Mouse (Mus musculus) embryonic facial prominence, embryonic 12.5 days (tissue): ENCODE measurements around the gene Chd2. TPM values are rescaled to one million over a fixed set of nuclear protein-coding genes. Genes with fewer than 3 reads are reported as not detected.
"Not testable (repeated sequence)": the region's sequence is repeated elsewhere in the genome, so short reads cannot be mapped to it uniquely, and the experiment has no call there.

Source experiments
- ATAC-seq: fragments of 200-750 bp; cut with Nextera tagmentation; 2 replicates; pipeline ENCODE4 v1.8.0; 2017; ENCODE audit not compliant: insufficient number of reproducible peaks, insufficient read depth, low FRiP score, low TSS enrichment
- H3K27ac ChIP-seq: fragments of 300-500 bp; sonication (generic); 2 replicates; pipeline ENCODE4 v1.5.1; 2016; ENCODE audit warnings: mild to moderate bottlenecking
- H3K27me3 ChIP-seq: fragments of 300-500 bp; sonication (generic); 2 replicates; pipeline ENCODE4 v1.6.1; 2016; ENCODE audit warnings: mild to moderate bottlenecking, moderate library complexity
- H3K36me3 ChIP-seq: fragments of 300-500 bp; sonication (generic); 2 replicates; pipeline ENCODE4 v1.6.1; 2016; ENCODE audit warnings: mild to moderate bottlenecking
- H3K4me1 ChIP-seq: fragments of 300-500 bp; sonication (generic); 2 replicates; pipeline ENCODE4 v1.6.1; 2016
- H3K4me2 ChIP-seq: fragments of 300-500 bp; sonication (generic); replicated peaks from 2 replicates; pipeline ENCODE4 v1.6.1; 2016; ENCODE audit warnings: mild to moderate bottlenecking, moderate library complexity
- H3K4me3 ChIP-seq: fragments of 300-500 bp; sonication (generic); 2 replicates; pipeline ENCODE4 v1.5.1; 2016; ENCODE audit warnings: mild to moderate bottlenecking
- H3K9ac ChIP-seq: fragments of 300-500 bp; sonication (generic); 2 replicates; pipeline ENCODE4 v1.6.1; 2016; ENCODE audit warnings: mild to moderate bottlenecking, moderate library complexity
- H3K9me3 ChIP-seq: fragments of 300-500 bp; sonication (generic); 2 replicates; pipeline ENCODE4 v1.6.1; 2016; ENCODE audit warnings: mild to moderate bottlenecking, moderate library complexity
- WGBS: fragments of 180-500 bp; shearing (Covaris S2); methylation state at CpG from one replicate; pipeline ENCODE4 v1.1.7; 2016; 5-methylcytosine and 5-hydroxymethylcytosine counted together
- polyA plus RNA-seq: library from polyadenylated mRNA; unstranded; fragments of >200 nt; fragmentation: Nextera tagmentation; extraction: Ambion mirVana; gene quantifications from 2 replicates; pipeline ENCODE4 v1.2.1, GENCODE M21; 2016

Chd2 gene
- polyA plus RNA-seq, 1 experiment from 2014 or later = 65.0 TPM

DNA sequence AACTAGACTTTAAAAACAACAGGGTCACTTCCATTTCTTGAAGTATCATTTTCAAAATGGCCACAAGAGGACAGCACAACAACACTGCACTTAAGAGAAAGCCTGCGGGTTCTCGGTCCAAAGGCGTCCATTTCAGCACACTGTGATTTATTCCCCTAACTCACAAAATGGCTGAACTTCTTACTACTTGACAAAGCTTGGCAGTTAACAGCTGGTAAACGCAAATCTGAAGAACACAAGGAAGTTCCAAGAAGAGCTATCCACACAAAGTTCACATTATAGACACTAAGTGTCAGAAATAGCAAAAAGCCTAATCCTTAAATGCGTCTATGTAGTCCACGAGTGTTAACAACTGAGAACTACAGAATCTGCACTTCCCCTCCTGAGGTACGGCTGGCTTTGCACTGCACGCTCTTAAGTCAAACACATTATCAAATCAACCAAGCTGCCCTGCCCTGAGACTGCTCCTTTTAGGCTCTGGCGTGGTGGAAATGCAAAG, 17.1 kb downstream of the Chd2 start:
- Histone ChIP-seq H3K4me1 (peaks cover 11% of the 10 kb centered on the region; the same call in 1 of the 2 replicates), H3K9ac (no peak overlapping the region), H3K9me3 (no peaks in the 10 kb centered on the region), H3K27ac (peak overlapping the region; percentile 90), H3K36me3 (peaks cover 17% of the 10 kb centered on the region), H3K4me2 (no peak overlapping the region), H3K27me3 (no peaks in the 10 kb centered on the region), H3K4me3 (no peak overlapping the region)
- 46% methylated on average over 9 of the region's 9 CpGs for WGBS
- peak; percentile 72; the same call in 1 of the 2 replicates for ATAC-seq

DNA sequence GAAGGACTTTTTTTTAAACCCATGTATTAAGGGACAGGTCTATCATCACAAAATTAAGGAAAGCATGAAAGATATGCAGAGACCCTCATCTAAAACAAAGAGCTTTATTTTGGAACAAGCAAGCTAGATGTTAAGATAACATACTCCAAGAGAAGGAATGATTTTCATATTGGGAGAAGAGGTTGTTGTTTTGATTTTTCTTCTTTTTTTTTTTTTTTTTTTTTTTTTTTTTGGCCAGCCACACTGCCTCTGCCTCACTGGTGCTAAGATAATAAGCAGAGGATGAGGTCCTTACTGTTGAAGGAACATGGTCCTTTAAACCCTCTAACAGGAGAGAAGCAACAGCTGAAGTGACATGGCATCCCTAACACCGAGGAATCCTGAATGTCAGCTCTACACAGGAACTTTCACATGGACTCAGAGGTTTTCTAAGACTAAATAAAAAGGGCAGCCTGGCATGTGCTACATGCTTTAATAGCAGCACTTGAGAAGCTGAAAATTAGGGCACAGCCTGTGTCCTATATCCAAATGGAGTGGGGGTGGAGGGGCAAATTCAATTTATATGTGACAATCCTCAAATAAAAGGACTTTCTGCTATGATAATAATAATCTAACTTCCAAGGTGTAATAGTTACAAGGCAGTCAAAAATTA, 17.9 kb downstream of the Chd2 start:
- WGBS = 79% methylated on average over 1 of the region's 1 CpGs
- no peaks in the 10 kb centered on the region for H3K27me3 ChIP-seq
- peaks cover 11% of the 10 kb centered on the region; the same call in 1 of the 2 replicates for H3K4me1 ChIP-seq
- H3K27ac ChIP-seq = 0 out of 2 replicates have a peak overlapping the region, but pooled peaks have one; percentile 2
- H3K9ac ChIP-seq = no peak overlapping the region
- no peak for ATAC-seq
- H3K36me3 ChIP-seq = peaks cover 25% of the 10 kb centered on the region
- no peak overlapping the region for H3K4me2 ChIP-seq
- no peaks in the 10 kb centered on the region for H3K9me3 ChIP-seq
- H3K4me3 ChIP-seq = no peak overlapping the region

DNA sequence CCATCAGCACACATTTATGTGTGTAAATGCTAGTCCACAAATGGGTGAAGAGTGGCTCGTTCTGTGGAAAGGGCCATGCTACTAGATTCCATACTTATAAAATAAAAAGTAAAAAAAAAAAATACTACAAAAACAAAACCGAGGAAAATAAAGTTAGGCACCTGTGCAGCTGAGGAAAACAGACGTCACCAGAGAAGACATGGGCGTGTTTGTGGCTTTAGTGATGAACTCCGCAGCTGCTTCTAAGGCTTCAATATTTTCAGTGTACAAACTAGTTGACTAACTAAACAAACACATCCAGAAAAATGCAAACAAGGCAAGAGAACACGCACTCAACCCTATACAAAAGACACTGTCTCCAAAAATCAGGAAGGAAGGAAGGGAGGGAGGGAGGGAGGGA, 18.4 kb downstream of the Chd2 start:
- no peak overlapping the region for H3K9ac ChIP-seq
- 86% methylated on average over 6 of the region's 6 CpGs for WGBS
- H3K4me1 ChIP-seq = peaks cover 11% of the 10 kb centered on the region; the same call in 1 of the 2 replicates
- H3K4me2 ChIP-seq = no peak overlapping the region
- H3K4me3 ChIP-seq = no peak overlapping the region
- H3K9me3 ChIP-seq = no peaks in the 10 kb centered on the region
- no peak overlapping the region for H3K27ac ChIP-seq
- no peaks in the 10 kb centered on the region for H3K27me3 ChIP-seq
- ATAC-seq = no peak
- peaks cover 25% of the 10 kb centered on the region for H3K36me3 ChIP-seq

DNA sequence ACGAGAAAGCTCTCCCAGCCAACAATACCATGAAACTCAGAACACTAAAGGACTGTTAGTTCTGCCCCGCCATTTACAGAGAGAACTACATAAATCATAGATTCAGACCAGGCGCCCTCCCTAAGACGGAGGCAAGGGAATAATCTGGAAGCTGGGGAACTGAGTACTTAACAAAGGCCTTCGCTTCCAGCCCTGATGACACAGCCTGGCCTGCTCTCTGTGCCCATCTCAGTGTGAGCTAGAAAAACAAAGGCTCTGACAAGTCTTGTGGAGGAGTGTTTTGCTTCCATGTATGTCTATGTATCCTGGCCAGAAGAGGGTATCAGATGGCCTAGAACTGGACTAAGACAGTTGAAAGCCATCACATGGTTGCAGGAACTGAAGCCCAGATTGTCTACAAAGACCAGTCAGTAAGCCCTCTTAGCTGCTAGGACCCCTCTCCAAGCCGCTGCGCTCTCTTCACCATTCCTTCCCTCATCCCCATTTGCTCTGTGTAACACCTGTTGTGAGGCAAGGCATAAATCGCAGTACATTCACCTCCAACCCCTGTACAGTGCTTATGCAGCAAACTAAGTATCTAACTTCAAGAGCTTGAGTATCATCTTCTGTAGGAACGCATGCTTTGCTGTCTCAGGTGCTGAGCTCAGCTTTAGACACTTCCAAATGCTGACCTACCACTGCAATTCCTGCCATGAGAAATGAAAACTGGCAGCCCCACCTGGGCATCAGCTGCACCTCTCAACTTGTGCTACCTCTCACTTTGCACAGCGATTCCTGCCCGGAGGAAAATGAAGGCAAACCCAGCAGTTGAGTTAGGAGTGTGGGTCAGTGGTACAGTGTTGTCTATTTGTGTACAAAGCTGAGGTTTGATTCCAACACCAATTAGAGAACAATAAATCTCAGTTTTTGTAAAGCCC, 20.1 kb downstream of the Chd2 start:
- 91% methylated on average over 11 of the region's 11 CpGs for WGBS

DNA sequence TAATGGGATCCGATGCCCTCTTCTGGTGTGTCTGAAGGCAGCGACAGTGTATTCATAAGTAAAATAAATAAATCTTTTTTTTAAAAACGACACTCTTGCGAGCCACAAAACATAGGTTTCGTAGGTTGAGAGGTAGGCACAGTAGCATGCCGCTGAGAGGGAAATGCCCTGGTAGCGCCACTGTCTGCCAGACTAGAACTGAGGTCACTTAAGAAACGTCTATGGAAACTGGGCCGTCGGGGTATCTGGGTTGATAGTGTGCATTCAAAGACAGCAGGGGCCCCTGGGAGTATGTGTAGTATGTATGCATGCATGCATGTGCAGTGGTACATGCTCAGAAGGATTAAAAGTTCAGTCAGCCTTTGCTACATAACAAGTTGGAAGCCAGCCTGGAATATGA, 21.4 kb downstream of the Chd2 start:
- 88% methylated on average over 10 of the region's 10 CpGs for WGBS
- no peak overlapping the region for H3K4me3 ChIP-seq
- H3K9me3 ChIP-seq = no peaks in the 10 kb centered on the region
- H3K27ac ChIP-seq = 0 out of 2 replicates have a peak overlapping the region, but pooled peaks have one; percentile 13
- H3K4me2 ChIP-seq = no peak overlapping the region
- H3K9ac ChIP-seq = no peak overlapping the region
- peaks cover 50% of the 10 kb centered on the region for H3K36me3 ChIP-seq
- H3K27me3 ChIP-seq = no peaks in the 10 kb centered on the region
- H3K4me1 ChIP-seq = peaks cover 11% of the 10 kb centered on the region; the same call in 1 of the 2 replicates
- no peak for ATAC-seq

More for the DNA sequence above, 20.1 kb downstream of the Chd2 start:
- H3K4me3 ChIP-seq = no peak overlapping the region
- H3K36me3 ChIP-seq = peaks cover 37% of the 10 kb centered on the region
- peak overlapping the region; percentile 59; the same call in 1 of the 2 replicates for H3K27ac ChIP-seq
- H3K27me3 ChIP-seq = no peaks in the 10 kb centered on the region
- H3K4me2 ChIP-seq = no peak overlapping the region
- no peaks in the 10 kb centered on the region for H3K9me3 ChIP-seq
- peaks cover 11% of the 10 kb centered on the region; the same call in 1 of the 2 replicates for H3K4me1 ChIP-seq
- H3K9ac ChIP-seq = no peak overlapping the region
- no peak for ATAC-seq

DNA sequence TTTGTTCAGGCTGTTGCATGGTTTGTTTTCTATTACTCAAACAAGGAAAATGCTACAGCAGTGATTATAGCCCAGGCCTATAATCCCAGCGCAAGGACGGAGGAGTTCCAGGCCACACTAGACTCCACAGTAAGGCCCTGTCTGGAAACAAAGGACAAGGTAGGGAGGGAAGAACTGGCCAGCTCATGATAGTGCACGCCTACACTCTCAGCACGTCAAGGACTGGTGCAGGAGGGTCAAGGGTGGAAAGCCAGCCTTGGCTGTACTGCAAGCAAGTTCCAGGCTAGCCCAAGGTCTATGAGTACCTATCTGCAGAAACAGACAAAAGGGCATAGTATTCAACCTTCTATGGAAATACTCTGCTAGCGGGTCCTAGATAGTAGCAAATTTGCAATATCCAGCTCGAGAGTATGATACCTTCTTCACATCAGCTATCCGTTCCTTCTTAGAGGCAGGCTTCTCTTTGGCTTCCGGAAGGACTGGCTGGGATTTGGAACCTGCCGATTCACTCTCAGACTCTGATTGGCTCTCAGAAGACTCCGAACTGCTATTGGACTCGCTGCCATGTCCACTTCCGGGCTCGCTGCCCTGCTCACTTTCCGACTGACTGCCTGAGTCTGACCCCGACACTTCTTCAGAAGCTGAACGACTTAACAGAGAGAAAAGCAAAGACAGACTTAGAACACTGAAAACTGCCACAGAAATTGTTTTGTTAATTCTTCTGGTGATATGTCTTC, 22.4 kb downstream of the Chd2 start:
- H3K4me1 ChIP-seq = 0 out of 2 replicates have a peak, but pooled peaks cover 4% of the 10 kb centered on the region
- H3K27ac ChIP-seq = 0 out of 2 replicates have a peak overlapping the region, but pooled peaks have one; percentile 11
- H3K36me3 ChIP-seq = peaks cover 60% of the 10 kb centered on the region
- H3K9ac ChIP-seq = 0 out of 2 replicates have a peak overlapping the region, but pooled peaks have one; percentile 3
- no peak overlapping the region for H3K4me3 ChIP-seq
- WGBS = 90% methylated on average over 16 of the region's 16 CpGs
- no peaks in the 10 kb centered on the region for H3K27me3 ChIP-seq
- ATAC-seq = no peak
- H3K9me3 ChIP-seq = no peaks in the 10 kb centered on the region
- H3K4me2 ChIP-seq = no peak overlapping the region

DNA sequence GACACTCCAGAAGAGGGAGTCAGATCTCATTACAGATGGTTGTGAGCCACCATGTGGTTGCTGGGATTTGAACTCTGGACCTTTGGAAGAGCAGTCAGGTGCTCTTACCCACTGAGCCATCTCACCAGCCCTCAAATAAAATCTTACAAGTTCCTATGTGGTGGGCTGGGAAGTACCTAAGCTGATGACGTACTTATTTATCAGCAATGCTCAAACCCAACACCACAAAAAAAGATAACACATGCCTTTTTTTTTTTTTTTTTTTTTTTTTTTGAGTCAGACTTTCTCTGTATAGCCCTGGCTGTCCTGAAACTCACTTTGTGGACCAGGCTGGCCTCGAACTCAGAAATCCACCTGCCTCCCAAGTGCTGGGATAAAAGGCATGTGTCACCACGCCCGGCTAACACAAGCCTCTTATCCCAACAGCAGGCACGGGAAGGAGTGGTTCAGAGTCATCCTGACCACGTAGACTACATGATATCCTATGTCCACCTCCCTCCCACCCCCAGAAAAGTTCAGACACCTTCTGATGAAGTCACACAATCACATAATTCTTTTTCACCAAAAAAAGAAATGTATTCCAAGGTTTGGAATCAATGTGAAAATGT, 23.2 kb downstream of the Chd2 start:
- ATAC-seq, H3K9ac ChIP-seq, H3K9me3 ChIP-seq, H3K4me1 ChIP-seq, H3K4me3 ChIP-seq, H3K4me2 ChIP-seq, H3K27me3 ChIP-seq, H3K27ac ChIP-seq: not testable (repeated sequence)
- WGBS = 87% methylated on average over 6 of the region's 6 CpGs
- H3K36me3 ChIP-seq = peaks cover 66% of the 10 kb centered on the region

DNA sequence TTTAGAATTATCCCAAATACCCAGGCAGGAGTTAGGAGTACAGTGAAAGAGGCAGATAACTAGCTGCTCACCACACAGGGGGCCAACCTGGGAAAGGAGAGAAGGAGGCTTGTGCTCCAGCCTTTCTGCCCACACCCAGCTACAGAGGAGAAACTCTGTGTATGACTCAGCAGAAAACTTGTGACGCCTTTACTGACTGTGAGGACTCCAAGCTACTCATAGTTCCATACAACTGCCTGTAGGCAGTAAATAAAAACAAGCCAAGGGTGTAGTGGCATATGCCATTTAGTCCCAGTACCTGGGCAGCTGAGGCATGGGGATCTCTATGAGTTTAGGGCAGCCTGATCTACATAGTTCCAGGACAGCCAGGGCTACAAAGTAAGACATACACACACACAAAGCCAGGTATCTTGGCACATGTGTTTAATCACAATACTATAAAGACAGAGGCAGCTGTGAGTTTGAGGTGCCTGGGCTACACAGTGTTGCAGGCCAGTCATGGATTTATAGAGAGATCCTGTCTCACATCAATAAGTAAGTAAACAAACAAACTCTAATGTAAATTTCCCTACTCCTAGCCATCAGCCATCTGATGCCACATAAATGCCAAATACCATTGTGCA, 24.1 kb downstream of the Chd2 start:
- Histone ChIP-seq H3K9ac (no peak overlapping the region), H3K27ac (no peak overlapping the region), H3K4me2 (no peak overlapping the region), H3K4me1 (0 out of 2 replicates have a peak, but pooled peaks cover 4% of the 10 kb centered on the region), H3K4me3 (no peak overlapping the region), H3K27me3 (no peaks in the 10 kb centered on the region), H3K36me3 (peaks cover 72% of the 10 kb centered on the region), H3K9me3 (no peaks in the 10 kb centered on the region)
- no peak for ATAC-seq
- 76% methylated on average over 1 of the region's 1 CpGs for WGBS

DNA sequence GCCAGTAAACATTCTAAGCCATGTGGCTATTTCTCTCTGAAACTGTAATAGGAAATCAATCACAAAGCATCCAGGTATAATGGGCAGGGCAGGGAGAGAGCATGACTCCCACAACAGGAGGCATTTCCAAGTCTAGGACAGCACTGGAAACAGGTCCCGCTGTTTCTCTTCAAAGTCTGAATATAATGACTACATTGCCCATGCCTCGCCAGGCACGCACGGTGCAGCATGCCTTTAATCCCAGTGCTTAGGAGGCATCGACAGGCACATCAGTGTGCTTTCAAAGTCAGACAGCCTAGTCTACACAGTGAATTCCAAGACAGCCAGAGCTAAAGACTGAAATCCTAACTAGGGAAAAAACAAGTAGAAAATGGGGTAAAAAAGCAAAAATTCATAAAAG, 24.8 kb downstream of the Chd2 start:
- 76% methylated on average over 5 of the region's 5 CpGs for WGBS
- H3K27ac ChIP-seq = no peak overlapping the region
- H3K9me3 ChIP-seq = no peaks in the 10 kb centered on the region
- no peak overlapping the region for H3K9ac ChIP-seq
- H3K4me1 ChIP-seq = 0 out of 2 replicates have a peak, but pooled peaks cover 3% of the 10 kb centered on the region
- H3K4me2 ChIP-seq = no peak overlapping the region
- H3K36me3 ChIP-seq = peaks cover 73% of the 10 kb centered on the region
- no peak for ATAC-seq
- H3K27me3 ChIP-seq = no peaks in the 10 kb centered on the region
- H3K4me3 ChIP-seq = no peak overlapping the region

DNA sequence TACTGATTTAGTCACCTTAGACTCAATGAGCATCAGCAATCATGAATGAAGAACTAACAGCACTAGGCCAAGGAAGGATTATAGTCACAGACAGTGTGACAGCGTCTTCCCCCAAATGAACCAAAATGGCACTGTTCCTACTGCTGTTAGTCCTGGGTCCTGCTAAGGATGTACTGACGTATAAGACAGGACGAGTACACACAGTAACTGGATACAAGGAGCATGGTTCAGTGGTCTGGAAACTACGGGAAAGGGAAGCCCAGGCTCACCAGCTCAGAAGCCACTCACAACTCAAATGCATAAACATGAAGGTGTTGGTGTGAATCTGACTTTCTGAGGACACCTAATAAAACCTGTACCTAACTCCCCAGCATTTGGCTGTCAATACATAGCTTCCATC, 27.1 kb downstream of the Chd2 start:
- H3K4me3 ChIP-seq = no peak overlapping the region
- no peaks in the 10 kb centered on the region for H3K9me3 ChIP-seq
- H3K27ac ChIP-seq = no peak overlapping the region
- H3K27me3 ChIP-seq = no peaks in the 10 kb centered on the region
- no peak overlapping the region for H3K9ac ChIP-seq
- 88% methylated on average over 4 of the region's 4 CpGs for WGBS
- H3K4me2 ChIP-seq = no peak overlapping the region
- H3K4me1 ChIP-seq = no peaks in the 10 kb centered on the region
- no peak for ATAC-seq
- H3K36me3 ChIP-seq = peaks cover 77% of the 10 kb centered on the region
